Mouse (Mus musculus) layer of hippocampus, adult 8-10 months (tissue): ENCODE measurements around the gene H2-M2. TPM values are rescaled to one million over a fixed set of nuclear protein-coding genes. Genes with fewer than 3 reads are reported as not detected.
"Not testable (repeated sequence)": the region's sequence is repeated elsewhere in the genome, so short reads cannot be mapped to it uniquely, and the experiment has no call there.

Experiments
- DNase-seq, 2 experiments: peaks; one replicate each; pipeline ENCODE4 v3.0.0; 2022; ENCODE audit warnings: low spot score in 2 of 2
- total RNA-seq, 4 experiments: library from RNA; stranded (reverse); gene quantifications; 2 replicates each; pipeline ENCODE4 v1.2.4; 2022

H2-M2 gene
- total RNA-seq = not detected

DNA sequence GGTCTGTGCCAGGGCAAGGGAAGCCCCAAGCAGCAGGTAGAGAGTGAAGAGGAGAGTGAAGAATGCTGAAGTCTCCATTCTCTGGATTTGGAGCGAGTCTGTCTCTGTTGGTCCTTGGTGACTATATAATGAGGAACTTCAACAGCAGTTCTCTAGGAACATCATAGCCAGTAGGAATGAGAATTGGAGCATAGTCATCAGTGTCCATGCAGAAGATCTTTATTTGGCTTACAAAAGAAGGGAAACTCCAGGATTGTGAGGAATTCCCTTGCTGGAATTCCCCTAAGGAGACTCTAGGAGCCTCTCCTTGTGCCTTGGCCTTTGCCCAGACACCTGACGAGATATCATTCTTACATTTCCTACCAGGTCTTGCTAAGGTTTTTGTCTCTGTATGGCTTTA is at the start of gene H2-M2:
H2-M2 (minus strand) TSS at position 101 of the 400 bp plus-strand sequence.
- no peak for DNase-seq

DNA sequence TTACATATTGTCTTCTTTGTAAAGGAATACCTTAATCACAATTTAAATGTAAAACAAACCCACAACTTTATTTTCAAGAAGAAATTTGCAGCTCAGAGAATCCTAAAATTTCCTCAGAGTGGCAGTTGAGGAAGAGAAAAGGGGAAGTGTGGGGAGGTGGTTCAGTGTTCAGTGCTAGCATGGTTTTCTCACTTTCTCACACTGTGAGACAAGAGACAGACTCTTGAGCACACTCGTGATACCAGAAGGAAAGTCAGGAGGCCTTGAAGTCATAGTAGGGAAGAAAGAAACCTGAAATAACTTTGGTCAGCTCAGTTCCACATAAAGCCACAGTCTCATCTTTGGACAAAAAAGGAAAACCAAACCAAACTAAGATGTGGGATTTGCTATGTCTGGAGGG is 42.1 kb upstream of the H2-M2 start:
- not testable (repeated sequence) for DNase-seq

DNA sequence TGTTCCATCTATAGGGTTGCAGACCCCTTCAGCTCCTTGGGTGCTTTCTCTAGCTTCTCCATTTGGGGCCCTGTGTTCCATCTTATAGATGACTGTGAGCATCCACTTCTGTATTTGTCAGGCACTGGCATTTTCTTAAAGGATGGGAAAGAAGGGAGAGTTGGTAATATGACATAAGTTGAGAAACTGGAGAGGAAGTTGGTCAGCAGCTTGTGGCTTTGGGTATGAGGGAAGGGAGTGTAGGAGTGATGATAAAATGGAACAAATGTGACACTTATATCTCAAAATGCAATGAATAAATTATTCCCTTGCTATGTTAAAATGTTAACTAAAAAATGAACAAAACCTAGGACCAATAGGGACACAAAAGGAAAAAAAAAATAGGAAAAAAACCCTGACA is 41.3 kb upstream of the H2-M2 start:
- not testable (repeated sequence) for DNase-seq

DNA sequence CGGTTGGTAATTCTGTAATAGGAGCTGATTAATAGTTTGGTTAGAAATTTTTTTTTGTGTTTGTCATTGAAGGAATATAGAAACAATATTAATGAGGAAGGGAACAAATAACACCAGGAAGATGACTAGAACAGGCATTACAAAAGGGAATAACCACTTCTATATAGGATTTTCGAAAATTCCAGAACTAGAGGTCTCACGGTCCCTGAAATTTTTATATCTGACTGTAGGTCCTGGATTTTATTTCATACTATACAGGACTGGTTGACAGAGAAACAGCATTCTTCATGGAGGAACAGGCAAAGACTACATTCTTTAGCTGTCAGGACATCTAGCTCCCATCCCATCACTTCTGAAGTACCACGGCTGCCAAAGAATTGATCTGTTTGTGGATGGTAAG is 24.4 kb upstream of the H2-M2 start, which contains the start of gene Olfr111:
Olfr111 (plus strand) TSS at position 301 of the 400 bp plus-strand sequence.
- DNase-seq = no peak

DNA sequence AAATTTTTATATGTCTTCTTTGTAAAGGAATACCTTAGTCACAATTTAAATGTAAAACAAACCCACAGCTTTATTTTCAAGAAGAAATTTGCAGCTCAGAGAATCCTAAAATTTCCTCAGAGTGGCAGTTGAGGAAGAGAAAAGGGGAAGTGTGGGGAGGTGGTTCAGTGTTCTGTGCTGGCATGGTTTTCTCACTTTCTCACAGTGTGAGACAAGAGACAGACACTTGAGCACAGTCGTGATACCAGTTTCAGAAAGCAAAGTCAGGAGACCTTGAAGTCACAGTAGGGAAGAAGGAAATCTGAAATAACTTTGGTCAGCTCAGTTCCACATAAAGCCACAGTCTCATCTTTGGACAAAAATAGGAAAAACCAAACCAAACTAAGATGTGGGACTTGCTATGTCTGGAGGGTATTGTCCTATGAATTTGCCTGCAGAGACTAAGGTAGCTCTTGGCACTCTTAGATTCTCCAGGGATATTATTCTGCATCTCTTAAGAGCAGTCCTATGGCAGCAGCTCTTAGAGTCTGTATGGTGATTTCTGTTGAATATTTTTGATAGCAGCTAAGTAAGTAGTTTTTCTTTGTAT is 8.7 kb upstream of the H2-M2 start, which contains the start of gene Olfr110:
Olfr110 (plus strand) TSS at position 539 of the 589 bp plus-strand sequence.
- no peak for DNase-seq

DNA sequence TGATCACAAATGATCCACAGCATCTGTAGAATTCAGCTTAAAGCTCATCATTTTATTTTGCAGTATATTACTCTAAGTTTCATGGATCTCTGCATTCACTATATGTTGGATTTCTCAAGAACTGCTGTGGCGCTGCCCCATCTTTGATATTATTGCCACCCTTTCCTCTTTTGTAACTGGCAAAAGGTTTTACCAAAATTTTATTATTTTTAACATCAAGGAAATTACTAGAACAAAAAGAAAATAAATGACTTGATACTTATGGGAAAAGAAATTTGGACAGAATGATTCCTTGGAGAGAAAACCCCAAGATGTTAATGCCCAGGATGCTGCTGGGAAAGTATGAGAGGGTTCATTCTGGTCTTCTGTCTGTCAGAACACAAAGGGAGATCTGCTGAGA is 24.7 kb downstream of the H2-M2 start, which contains the start of gene Olfr109:
Olfr109 (plus strand) TSS at position 301 of the 400 bp plus-strand sequence.
- no peak for DNase-seq

DNA sequence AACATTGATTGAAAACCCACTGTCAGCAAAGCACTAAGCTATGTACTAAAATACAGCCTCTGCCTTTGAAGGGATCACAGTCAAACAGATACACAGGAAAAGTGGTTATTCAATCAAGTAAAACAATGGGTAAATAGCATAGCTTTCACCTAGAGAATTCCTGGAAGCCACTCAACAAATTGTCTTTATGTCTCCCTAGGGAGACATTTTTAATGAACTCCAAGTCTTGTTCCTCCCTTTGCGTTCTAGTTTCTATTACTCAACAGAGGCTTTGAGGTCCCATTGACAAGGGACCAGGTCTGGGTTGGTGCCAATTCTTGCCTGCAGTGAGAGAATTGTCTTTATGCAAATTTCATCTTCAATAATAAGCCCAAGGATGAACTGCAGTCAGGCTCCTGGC is 38.2 kb downstream of the H2-M2 start, which contains the start of gene Olfr108:
Olfr108 (plus strand) TSS at position 301 of the 400 bp plus-strand sequence.
- no peak for DNase-seq

Other genes starting within 250 kb of the H2-M2 start
- gene Olfr97, start 246.2 kb downstream of the H2-M2 start, total RNA-seq = not detected
- gene Olfr98, start 219.8 kb downstream of the H2-M2 start, total RNA-seq = not detected
- 1 to 10 TPM; 2.4 to 6.3 (median 4.2) TPM for gene H2-M3, start 213.3 kb downstream of the H2-M2 start, total RNA-seq
- not detected for gene Olfr99, start 200.1 kb downstream of the H2-M2 start, total RNA-seq
- not detected for gene Olfr101, start 179.2 kb downstream of the H2-M2 start, total RNA-seq
- gene Olfr102, start 166.5 kb downstream of the H2-M2 start, total RNA-seq = not detected
- gene Olfr103, start 143.9 kb downstream of the H2-M2 start, total RNA-seq = not detected
- gene Olfr104-ps, start 124.0 kb downstream of the H2-M2 start, total RNA-seq = not detected
- not detected for gene Olfr105-ps, start 104.5 kb downstream of the H2-M2 start, total RNA-seq
- not detected for gene Olfr106-ps, start 93.2 kb downstream of the H2-M2 start, total RNA-seq
- not detected for gene Olfr107, start 84.3 kb downstream of the H2-M2 start, total RNA-seq
- not detected for gene Olfr108, start 38.1 kb downstream of the H2-M2 start, total RNA-seq
- gene Olfr109, start 24.6 kb downstream of the H2-M2 start, total RNA-seq = not detected
- 1 to 10 TPM in 2 of 4 experiments, not detected in 2; 1.8 to 2.5 TPM for gene Olfr110, start 8.9 kb upstream of the H2-M2 start, total RNA-seq
- 1 to 10 TPM in 2 of 4 experiments, not detected in 2; 4.8 to 5.5 TPM for gene Olfr111, start 24.5 kb upstream of the H2-M2 start, total RNA-seq
- gene Olfr112, start 85.9 kb upstream of the H2-M2 start, total RNA-seq = not detected
- gene Olfr113, start 94.1 kb upstream of the H2-M2 start, total RNA-seq = not detected
- gene Olfr114, start 109.2 kb upstream of the H2-M2 start, total RNA-seq = not detected
- not detected for gene Olfr115, start 143.6 kb upstream of the H2-M2 start, total RNA-seq
- gene Olfr116, start 143.6 kb upstream of the H2-M2 start, total RNA-seq = not detected
- gene Olfr117, start 180.2 kb upstream of the H2-M2 start, total RNA-seq = not detected
- gene Olfr118, start 183.4 kb upstream of the H2-M2 start, total RNA-seq = not detected
- not detected for gene Olfr119, start 213.0 kb upstream of the H2-M2 start, total RNA-seq
- not detected for gene Olfr120, start 238.3 kb upstream of the H2-M2 start, total RNA-seq